Mouse (Mus musculus) cerebellum, postnatal 10 days (tissue): ENCODE measurements around the gene Mgp.
A peak's percentile ranks its signal among the peaks of the same experiment; 100 is the strongest.

ENCODE experiments used
- DNase-seq, 2 experiments: peaks; one replicate each; pipeline ENCODE4 v3.0.0; 2021; ENCODE audit warnings: mixed read lengths in 2 of 2

Mgp gene

DNA sequence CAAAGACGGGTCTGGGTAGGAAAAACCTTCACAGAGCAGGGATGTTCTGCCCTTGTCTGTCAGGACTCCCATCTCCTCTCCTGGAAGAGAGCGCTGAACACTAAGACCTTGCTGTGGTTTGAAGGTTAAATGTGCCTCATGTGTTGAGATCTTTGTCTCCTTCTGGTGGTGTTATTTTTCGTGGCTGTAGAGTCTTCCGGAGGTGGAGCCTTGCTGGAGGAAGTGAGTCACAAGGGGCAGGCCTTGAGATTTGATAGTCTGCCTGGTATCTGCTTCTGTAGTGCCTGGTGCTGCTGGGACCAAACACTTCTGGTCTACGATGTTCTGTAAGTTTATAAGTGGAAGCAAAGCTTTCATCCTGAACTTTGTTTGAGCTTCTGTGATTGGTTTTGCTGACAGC, 26.7 kb downstream of the Mgp start:
- DNase-seq, result no peak

DNA sequence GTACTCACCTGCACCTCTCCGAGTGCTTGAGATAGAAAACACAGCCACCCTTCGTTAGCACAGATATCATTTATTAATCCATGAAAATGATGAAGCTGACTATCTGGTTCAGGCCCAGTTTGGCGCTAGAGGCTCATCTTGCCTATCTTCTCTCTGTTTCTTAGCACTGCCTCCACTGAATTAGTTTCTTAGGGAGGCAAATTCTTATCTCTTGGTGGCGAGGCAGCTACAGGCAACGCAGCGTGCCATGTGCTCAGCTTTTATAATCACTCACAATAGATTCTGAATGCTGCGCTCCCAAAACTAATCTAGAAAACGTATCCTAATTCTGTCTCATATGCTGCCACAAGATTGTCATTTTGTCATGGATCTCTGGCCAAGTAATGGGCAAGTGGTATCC, 27.2 kb downstream of the Mgp start:
- DNase-seq, result no peak

DNA sequence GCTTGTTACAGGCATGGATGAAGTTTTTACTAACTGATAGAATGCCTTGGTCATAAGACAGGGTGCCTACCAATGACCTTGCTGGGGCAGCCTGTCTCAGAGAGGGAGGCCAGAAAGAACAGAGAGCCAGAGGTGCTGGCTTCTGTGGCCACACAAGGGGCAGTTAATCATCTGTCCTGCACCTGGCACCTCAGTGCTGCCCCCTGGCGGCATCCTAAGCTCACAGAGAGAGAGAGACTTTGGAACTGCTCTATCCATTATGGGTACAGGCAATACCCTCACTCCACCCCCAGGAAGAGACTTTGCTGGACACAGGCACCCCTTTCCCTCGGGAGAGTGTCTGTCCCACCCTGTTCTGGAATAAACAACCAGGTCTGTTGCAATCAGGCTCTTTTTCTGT, 27.8 kb downstream of the Mgp start:
- DNase-seq, result peak; percentile 57 to 59

DNA sequence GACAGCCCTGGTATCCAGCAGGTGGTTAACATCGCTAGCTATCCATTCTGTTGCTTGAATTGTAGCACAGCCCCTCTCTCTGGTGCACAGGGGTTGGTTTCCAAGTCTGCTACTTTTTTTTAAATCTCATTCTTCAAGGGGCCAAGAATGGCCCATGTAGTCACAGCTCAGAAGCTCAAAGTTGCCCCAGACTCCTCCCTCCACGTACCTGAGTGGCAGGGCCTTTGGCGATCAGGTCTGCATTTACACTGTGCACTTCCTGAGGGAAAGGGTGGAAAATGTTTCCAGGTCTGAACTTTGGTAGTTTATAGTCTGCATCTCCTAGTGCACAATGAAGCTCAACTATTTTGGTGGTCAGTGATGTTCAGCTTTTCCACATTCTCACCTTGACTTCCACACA, 28.4 kb downstream of the Mgp start:
- DNase-seq, result no peak

DNA sequence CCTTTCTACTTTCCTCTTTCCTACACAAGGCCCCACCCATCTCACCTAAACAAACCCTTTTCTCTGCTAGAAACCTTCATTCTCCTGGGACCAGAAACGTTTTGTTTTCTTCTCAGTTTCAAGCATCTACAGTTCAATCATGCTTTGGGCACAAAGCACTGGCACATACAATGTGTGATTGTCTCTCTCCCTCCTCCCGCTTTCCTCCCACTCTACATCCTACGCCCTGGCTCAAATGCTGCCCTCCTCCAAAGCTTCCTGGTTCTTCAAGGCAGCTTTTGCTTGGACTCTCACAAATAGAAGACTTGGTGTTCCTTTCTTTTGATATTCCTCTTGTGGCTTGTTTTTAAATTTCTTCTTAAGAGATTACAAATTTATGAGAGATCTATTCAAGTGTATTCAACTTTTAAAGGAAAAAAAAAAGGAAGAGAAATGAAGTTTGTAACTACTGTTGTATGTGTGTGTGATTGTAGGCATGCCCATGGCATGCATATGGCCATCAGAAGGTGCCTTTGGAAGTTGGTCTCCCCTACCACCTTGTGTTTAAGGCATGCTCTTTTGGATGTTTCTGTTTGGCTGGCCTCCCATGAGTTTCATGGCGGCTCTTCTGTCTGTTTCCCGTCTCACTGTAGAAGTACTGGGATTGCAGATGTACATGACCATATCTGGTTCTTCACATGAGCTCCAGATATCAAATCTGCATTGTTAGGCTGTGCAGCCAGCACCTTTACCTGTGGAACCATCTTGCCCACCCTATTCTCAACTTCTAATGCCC, 29.7 kb downstream of the Mgp start:
- no peak for DNase-seq

DNA sequence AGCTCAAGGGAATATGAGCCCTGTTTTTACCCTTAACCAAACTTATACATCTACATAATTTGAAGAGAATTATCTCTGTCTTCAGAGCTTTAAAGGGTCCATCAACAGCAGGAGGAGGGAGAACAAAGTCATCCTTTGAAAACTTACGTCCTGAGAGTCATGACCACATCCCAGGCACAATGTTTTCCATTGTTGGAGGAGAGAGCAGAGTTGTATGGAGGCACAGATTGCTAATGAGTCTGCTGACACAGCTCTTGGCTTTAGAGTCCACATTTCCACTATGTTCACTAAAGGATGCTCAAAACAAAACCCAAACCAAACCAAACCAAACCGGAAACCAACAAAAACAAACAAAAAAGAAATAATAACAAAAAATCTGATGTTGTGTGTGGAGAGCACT, 30.7 kb downstream of the Mgp start:
- no peak for DNase-seq

DNA sequence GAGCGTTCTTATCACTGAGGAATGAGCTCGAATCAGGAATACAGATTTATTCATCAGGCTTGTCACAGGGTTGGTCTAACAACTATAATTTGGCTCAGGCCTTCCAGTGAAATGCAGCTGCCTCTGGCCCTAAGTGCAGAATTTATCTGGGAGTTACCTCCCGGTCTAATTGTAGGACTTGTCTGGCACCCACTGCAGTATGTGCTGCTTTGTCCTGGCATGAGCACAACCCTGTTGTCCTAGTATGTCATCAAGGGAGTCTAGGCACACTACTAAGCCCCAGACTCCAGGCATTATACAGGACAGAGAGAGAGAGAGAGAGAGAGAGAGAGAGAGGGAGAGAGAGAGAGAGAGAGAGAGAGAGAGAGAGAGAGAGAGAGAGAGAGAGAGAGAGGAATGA, 38.3 kb downstream of the Mgp start:
- no peak for DNase-seq

DNA sequence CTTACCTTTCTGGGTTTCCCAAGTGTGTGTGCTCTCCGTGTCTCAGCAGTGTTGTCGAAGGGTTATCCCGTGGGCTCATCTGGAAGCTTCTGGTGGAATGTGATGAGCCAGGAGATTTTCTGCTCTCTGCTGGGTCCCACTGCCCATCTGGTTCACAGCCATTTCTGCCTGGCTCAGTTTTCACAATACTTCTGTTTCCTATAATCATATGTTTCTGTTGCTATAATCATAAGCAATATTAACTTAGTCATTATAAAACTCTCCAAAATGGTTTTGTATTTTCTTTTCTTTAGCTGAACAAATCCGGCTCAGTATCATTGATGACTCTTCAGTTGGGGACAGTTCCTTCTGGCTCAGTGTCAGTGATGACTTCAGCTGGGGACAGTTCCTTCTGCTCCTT, 40.3 kb downstream of the Mgp start, which contains the start of gene Smco3:
Gene Smco3 (minus strand): TSS at position 101 of the 400 bp plus-strand sequence.
- DNase-seq, result peak in 1 of 2 experiments; percentile 22

DNA sequence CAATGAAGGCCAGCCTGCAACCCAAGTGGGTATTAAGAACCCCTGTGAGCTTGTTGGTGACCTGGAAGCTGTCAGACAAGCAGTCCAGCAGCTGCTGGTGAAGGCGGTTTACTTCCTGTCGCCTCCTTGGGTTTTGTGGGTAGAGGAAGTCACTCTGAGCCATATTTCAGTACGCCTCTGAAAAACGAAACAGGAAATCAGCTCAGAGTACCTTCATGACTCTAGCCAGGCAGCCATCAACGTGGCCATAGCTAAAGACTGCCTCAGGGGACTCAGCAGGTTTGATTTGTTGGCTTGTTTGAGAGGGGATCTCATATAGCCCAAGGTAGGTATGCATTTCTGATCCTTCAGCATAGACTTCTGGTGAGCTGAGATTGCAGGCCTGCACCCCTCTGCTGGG, 43.9 kb downstream of the Mgp start:
- no peak for DNase-seq

DNA sequence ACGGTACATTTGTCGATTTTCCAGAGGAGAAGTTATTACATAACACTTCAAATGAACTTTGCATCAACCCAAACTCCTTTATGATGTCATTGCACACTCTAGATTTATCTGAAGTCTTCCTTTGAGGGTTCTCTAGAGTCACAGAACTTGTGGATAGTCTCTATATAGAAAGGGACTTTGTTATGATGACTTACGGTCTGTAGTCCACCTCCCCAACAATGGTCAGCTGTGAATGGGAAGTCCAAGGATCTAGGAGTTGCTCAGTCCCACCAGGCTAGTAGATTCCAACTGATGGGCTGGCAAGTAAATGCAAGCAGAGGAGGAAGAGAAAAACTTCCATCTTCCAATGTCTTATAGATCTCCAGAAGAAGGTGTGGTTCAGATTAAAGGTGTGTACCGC, 46.9 kb downstream of the Mgp start:
- peak in 1 of 2 experiments; percentile 33 for DNase-seq

DNA sequence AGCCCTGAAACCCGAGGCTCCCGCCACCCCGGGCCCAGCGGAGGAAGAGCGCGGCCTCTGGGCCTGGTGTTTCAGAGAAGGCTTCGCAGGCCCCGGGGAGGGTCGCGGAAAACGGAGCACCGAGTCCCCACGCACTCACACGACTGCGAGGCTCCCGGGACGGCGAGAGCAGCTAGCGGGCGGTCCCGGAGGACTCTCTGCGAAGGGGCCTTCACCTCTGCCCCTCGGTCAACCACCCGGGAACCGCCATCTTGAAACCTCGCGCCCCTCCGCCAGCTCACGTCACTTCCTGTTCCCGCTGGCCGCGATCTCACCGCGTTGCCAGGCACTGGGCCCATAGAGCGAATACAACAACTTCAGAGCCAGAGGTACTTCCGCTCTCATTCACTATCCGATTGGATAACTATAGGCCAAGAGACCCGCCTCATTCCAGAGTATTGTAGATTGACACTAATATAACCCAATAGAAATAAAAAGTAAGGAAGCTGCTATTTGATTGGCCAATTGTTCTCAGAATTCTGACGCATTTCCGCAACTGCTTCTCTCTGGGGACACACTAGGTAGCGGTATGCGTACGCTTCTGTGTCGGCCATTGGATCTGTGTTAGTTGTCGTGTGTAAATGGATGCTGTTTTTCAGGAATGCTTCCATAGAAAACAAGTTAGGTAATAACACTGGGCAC, 47.6 kb downstream of the Mgp start, which contains the start of gene Wbp11:
Gene Wbp11 (minus strand): TSS at position 353 of the 681 bp plus-strand sequence.
- DNase-seq, result peak; percentile 98

DNA sequence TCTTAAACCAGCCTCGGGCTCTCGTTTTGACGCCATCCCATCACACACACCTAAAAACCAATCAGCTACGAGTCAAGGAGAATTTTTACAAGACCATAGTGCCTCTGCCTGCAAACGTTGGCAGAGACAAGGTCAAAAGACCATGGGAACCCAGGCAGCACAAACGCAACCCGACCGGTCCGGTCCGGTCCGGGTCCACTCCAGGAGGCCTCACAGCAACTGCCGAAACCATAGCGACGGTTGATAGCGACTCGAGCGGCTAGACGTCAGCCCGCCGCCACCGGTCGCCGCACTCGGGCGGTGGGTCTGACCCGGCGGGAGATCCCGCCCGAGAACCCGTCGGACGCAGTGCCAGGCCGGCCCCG, 48.1 kb downstream of the Mgp start, which contains the start of gene BC049715:
Gene BC049715 (plus strand): TSS at position 111 of the 365 bp plus-strand sequence.
- no peak for DNase-seq

DNA sequence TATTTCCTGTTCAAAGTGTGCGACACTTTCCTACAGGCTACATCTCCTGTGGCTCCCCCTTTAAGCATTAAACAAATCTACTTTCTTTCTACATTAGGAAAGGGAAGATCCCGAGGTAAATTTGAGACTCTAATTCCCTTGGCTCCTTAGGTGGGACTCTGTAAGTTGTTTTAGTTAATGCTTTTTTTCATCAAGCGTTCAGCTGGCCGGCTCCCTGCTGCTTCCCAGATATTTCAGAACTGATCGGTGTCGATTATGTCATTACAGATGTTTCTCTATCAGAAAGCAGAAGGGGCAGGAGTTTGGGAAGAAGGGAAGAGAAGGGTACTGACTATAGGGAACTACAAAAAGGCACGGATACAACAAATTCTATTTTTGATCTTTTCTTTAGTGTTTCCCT, 48.5 kb downstream of the Mgp start:
- DNase-seq, result peak in 1 of 2 experiments; percentile 27

DNA sequence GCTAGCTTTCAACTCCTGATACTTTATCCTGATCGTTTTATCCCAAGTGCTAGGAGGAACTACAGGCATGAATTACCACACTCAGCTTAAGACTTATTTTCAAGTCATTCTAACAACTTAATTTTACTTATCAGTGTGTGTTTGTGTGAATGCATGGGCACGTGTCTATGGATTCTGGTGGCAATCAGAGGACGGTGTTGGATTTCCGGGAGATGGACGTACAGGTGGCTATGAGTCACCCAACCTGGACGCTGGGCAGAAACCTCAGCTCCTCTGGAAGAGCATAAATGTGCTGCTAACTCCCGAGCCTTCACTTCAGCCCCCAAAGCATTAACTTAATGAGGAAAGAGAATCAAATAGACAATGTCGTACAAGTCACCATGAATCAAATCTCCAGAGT, 50.6 kb downstream of the Mgp start:
- DNase-seq, result no peak
